Mouse (Mus musculus) thymus, adult 18-20 months (tissue): Measurements from ENCODE around the gene Serpinc1.
A peak's percentile ranks its signal among the peaks of the same experiment; 100 is the strongest.
"Not testable (repeated sequence)": the region's sequence is repeated elsewhere in the genome, so short reads cannot be mapped to it uniquely, and the experiment has no call there.

Experiments used
- DNase-seq, 2 experiments: peaks; one replicate each; pipeline ENCODE4 v3.0.0; 2022; ENCODE audit warnings: mixed read lengths in 2 of 2

Gene Serpinc1

GRCm38 (mm10) chr1:161025410-161026210, 47.2 kb downstream of the Serpinc1 start:
- no peak for DNase-seq

DNA sequence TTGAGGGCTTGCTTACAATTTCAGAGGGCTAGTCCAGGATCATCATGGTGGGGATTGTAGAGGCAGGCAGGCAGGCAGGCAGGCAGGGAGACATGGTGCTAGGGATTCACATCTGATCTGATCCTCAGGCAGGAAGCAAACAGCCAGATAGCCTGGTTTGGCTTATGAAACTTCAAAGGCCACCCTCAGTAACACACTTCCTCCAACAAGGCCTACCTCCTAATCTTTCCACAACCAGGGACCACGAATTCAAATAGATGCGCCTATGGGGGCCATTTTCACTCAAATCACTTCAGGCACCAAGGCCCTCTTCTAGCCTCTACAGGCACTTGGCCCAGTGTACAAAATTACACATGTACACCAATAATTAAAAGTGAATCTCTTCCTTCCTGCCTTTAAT, 48.8 kb downstream of the Serpinc1 start:
- DNase-seq, result no peak

- DNase-seq, result not testable (repeated sequence)
These were observed 50.0 kb downstream of the Serpinc1 start for GRCm38 (mm10) chr1:161028427-161028826.

DNA sequence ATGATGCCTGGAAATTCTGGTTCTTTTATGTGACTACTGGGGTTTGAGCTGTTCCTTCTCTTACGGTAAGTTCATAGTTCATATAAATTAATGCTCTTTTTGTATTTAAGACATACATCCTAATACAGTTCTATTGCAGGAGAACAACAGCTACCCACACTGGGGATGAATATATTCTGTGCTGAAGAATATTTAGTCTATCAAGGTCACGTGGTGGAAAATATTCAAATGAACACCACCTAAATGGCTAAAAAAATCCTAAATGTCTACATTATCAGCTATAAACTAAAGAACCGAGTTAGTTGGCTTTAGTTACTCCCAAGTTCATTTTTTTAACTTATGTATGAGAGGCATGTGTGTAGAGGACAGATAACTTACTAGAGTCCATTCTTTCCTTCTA, 51.7 kb downstream of the Serpinc1 start:
- DNase-seq, result no peak

DNA sequence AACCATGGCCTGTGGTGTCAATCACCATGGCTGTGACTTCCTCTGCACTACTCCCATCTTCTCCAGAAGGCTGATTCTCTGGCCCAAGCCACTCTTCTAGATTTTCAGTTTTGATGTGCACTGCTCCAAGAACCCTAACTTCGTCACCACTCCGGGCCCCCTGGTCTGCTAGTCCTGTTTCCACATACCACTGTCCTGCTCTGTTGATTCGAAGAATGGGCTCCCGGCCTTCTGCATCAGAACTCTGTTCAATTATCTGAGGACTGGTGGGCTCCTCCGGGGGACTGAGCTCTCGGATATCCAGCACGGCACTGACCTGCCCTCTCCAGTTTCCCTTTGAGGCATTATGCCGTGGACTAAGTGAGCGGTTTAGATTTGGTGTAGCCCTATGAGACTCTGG, 53.5 kb downstream of the Serpinc1 start:
- DNase-seq, result no peak

DNA sequence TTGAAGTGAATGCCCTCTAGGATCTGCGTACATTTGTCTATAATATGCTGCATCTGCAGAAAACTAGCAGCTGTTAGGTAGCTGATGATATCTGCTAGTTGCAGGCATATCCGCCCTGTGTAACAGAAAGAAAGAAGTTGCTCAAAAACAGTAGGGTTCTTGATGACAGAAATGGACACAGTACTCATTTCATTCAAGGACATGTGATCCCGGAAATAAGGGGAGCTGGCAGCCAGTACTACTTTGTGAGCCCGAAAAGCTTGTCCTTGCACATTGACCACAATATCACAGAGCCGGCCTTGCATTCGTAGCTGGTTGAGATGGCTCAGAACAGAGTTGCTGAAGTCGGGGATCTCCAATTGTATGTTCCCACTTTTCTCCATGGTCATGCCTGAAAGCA, 54.0 kb downstream of the Serpinc1 start:
- no peak for DNase-seq

GRCm38 (mm10) chr1:161033856-161034434, 55.6 kb downstream of the Serpinc1 start:
- no peak for DNase-seq

DNA sequence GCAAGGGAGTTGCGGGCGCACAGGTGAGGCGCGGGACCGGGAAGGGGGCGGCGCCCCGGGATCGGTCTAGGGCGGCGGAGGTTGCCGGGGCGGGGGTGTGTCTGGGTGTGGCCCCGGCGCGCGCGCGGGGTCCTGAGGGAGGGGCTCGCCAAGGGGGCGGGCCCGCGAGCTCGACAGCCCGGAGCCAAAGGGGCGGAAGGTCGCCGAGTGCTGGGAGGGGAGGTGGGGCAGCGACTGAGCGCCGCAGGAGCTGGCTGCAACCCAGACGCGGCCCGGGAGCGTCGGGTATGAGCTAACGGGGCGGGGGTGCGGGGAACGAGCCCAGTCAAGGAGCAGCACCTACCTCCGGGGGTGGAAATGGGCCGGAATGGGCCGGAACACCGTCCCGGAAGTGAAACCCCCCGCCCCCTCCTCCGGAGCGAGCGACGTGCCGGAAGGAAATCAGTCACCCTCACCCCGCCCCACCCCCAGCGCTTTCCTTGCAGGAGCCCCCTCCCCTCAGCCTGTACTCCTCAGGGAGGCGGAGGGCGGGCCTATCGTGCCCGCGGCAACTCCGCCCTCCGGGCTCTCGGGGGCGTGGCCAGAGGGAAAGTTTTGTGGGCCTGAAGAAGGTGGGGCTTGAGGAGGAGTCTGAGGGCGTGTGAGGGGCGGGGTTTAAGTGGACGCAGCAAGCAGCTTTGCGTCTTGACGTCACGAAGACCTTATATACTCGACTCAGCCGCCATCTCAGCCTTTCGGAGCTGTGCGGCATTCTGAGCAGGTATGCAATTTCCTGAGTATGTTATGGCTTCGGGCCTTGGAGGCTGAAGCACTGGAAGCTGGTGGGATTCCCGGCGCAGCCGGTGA, 56.3 kb downstream of the Serpinc1 start, which contains the start of gene Zbtb37:
Zbtb37 (minus strand) TSS at position 415 of the 846 bp plus-strand sequence.
- DNase-seq, result peak; percentile 99

- DNase-seq, result no peak
These were observed 56.9 kb downstream of the Serpinc1 start for GRCm38 (mm10) chr1:161035281-161035785.

DNA sequence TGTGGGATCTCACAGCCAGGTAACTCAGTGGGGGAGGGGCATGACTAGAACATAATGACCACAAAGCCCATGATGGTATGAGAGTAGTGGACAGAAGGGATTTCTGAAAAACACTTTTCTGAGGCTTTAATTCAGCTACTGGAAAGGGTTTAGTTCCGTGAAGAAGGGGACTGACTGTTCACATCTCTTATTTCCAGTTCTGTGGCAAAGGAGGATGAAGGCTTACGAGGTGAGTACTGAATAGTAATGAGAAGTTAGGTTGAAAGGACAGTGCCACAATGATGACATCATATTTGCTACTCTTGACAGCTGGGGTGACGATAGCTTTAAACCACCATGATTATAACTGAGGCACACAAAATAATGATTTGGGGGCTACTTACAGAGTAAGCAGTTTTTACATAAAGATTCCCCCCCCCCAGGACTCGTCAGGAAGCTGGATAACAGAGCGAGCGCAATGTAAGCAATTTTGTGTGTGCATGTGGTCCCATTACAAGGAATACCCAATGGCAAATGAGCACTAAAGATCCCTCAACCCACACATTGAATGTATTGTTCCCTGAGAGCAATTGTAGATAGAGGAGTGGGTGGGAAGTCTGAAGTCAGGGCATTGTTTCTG, 57.5 kb downstream of the Serpinc1 start:
- no peak for DNase-seq

DNA sequence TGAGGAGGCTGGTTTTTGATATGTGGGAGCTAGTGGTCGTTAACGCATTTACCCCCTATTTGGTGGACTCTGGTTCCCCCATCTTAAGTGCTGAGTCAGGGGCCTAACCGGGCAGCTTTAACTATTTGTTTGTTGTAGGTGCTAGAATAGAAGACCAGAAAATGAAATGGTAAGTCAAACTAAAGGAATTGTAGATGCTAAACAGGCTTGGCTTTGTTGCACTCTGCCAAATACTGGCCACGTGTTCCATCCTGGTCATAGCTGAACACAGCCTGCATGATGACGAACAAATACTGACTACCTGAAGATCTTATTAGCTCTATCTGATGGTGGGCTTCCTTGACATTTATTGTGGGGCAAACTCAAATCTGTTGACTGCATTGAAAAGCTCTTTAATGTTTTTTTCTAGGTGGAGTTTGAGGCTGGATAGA, 58.0 kb downstream of the Serpinc1 start:
- DNase-seq, result no peak

DNA sequence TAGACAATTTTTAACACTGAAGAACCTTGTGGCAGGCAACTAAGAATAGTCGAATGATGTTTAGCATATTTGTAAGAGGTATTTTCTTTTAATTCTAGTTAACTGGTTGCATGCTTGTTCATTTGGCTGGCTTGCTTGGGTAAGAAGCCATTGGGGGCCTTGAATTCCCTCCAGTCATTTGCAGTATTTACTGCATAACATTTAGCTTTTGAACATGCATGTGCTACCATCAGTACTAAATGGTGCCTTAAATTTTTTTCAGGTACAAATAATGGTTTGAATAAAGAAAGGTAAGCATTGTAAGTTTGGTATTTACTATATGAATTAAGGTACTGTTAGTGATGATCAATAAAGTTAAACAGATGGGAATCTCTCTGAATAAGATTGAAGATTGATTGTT, 58.6 kb downstream of the Serpinc1 start:
- no peak for DNase-seq

- no peak for DNase-seq
These were observed 59.2 kb downstream of the Serpinc1 start for GRCm38 (mm10) chr1:161037599-161037998.

DNA sequence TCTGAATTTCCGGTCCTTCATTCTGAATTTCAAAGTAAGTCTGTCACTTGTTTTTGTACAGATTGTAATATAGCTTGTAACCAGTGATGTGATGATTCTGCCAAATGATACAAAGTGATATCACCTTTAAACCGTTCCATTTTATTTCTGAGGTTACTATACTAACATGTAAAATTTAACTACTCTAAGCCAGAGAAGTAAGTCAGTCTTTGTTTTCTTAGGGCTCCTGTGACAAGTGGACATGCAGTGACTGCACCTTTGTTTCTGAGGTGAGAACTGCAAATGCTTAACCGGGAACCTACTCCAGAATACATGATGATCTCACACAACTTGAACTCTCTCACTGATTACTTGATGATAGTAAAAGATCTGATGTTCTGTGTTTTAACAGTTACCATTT, 59.6 kb downstream of the Serpinc1 start:
- no peak for DNase-seq

DNA sequence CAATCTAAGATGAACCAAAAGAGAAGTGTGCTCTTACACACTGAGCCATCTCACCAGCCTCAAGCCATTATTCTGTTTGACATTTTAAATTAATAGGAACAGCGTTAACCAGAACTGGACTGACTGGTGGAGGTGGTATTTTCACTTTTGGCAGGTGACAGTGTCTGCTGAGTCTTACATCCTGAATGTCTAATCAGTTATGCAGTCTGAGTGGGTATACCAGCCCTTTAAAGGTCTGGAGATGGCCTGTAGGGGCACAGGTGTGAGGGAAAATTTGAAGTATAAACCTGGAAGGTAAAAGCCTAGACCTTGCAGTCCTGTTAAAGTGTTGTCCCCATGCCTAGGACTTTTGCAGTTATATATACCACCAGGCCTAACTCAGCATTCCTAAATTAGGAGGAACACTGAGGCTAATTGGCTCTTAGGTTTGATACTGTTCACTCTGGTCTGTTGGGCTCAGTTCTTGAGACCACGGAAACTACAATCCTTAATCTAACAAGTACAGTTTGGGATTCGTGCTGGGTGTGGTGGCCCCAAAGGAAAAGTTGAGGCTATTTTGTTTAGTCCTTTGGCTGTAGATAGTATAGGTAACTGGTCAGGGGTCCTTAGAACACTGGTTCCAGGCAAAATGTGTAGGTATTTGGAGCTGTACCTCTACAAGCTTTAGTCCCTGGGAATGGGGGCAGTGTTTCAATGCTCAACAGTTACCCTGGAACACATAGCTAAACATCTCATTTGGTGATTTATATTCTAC, 60.8 kb downstream of the Serpinc1 start:
- no peak for DNase-seq

- no peak for DNase-seq
These were observed 61.5 kb downstream of the Serpinc1 start for GRCm38 (mm10) chr1:161039741-161040425.

- DNase-seq, result no peak
These were observed 62.0 kb downstream of the Serpinc1 start for GRCm38 (mm10) chr1:161040426-161040770.

- no peak for DNase-seq
These were observed 62.5 kb downstream of the Serpinc1 start for GRCm38 (mm10) chr1:161040855-161041254.

GRCm38 (mm10) chr1:161041261-161042020, 63.1 kb downstream of the Serpinc1 start:
- DNase-seq, result no peak

GRCm38 (mm10) chr1:161046972-161047371, 68.6 kb downstream of the Serpinc1 start:
- no peak for DNase-seq
